Mouse (Mus musculus): ENCODE measurements around the gene Hcn3.

GRCm38 (mm10) chr3:89199839-89200238 lies 39.8 kb upstream of the Hcn3 start:
- TF ChIP-seq CTCF (IDR thresholded peaks at IDR 0.05; ENCODE audit: low read depth) = no peak
- TF ChIP-seq EP300 (optimal IDR thresholded peaks at IDR 0.05) = no peak
